Mouse (Mus musculus) stomach, embryonic 16.5 days (tissue): Measurements from ENCODE around the gene Evpl. TPM values are rescaled to one million over a fixed set of nuclear protein-coding genes. Genes with fewer than 3 reads are reported as not detected.

ENCODE experiments used
- ATAC-seq: fragments of 200-750 bp; cut with Nextera tagmentation; 2 replicates; pipeline ENCODE4 v1.8.0; 2017; ENCODE audit warnings: moderate number of reproducible peaks, moderate TSS enrichment; ENCODE audit not compliant: insufficient read depth, low FRiP score
- H3K27ac ChIP-seq: fragments of 300-500 bp; sonication (generic); 2 replicates; pipeline ENCODE4 v1.5.1; 2014; ENCODE audit warnings: low read length
- H3K27me3 ChIP-seq: fragments of 300-500 bp; sonication (generic); 2 replicates; pipeline ENCODE4 v1.6.1; 2014; ENCODE audit warnings: low read length, control low read depth, mixed read lengths; ENCODE audit not compliant: control insufficient read depth, insufficient read depth
- H3K36me3 ChIP-seq: fragments of 300-500 bp; sonication (generic); 2 replicates; pipeline ENCODE4 v1.6.1; 2014; ENCODE audit warnings: low read length; ENCODE audit not compliant: control insufficient read depth, insufficient read depth
- H3K4me1 ChIP-seq: fragments of 300-500 bp; sonication (generic); 2 replicates; pipeline ENCODE4 v1.6.1; 2014; ENCODE audit warnings: low read length, control low read depth, mixed read lengths; ENCODE audit not compliant: control insufficient read depth, insufficient read depth
- H3K4me2 ChIP-seq: fragments of 300-500 bp; sonication (generic); 2 replicates; pipeline ENCODE4 v1.6.1; 2014; ENCODE audit warnings: low read depth, low read length, mixed read lengths
- H3K4me3 ChIP-seq: fragments of 300-500 bp; sonication (generic); replicated peaks from 2 replicates; pipeline ENCODE4 v1.5.1; 2014; ENCODE audit warnings: mild to moderate bottlenecking, low read length
- H3K9ac ChIP-seq: fragments of 300-500 bp; sonication (generic); 2 replicates; pipeline ENCODE4 v1.6.1; 2014; ENCODE audit warnings: low read length
- H3K9me3 ChIP-seq: fragments of 300-500 bp; sonication (generic); replicated peaks from 2 replicates; pipeline ENCODE4 v1.6.1; 2016; ENCODE audit warnings: low read length, control low read depth; ENCODE audit not compliant: control insufficient read depth
- WGBS: fragments of 180-500 bp; shearing (Covaris S2); extraction: QIAGEN DNeasy Blood & Tissue Kit; methylation state at CpG from one replicate; pipeline ENCODE4 v1.1.7; 2014; 5-methylcytosine and 5-hydroxymethylcytosine counted together
- polyA plus RNA-seq: library from polyadenylated mRNA; unstranded; fragments of >200 nt; fragmentation: Nextera tagmentation; extraction: Ambion mirVana; gene quantifications from 2 replicates; pipeline ENCODE4 v1.2.1, GENCODE M21; 2015

Gene Evpl
- polyA plus RNA-seq, 1 experiment from 2014 or later = 19.2 TPM

GRCm38 (mm10) chr11:116212847-116213246 lies 25.0 kb downstream of the Evpl start:
- Histone ChIP-seq H3K4me1 (peaks cover 8% of the 10 kb centered on the region), H3K27ac (no peak overlapping the region), H3K9me3 (no peaks in the 10 kb centered on the region), H3K9ac (no peak overlapping the region), H3K4me3 (no peak overlapping the region), H3K36me3 (no peaks in the 10 kb centered on the region; the same call in 1 of the 2 replicates), H3K27me3 (no peaks in the 10 kb centered on the region), H3K4me2 (no peak overlapping the region)
- WGBS = 85% methylated on average over 6 of the region's 6 CpGs
- ATAC-seq = no peak

DNA sequence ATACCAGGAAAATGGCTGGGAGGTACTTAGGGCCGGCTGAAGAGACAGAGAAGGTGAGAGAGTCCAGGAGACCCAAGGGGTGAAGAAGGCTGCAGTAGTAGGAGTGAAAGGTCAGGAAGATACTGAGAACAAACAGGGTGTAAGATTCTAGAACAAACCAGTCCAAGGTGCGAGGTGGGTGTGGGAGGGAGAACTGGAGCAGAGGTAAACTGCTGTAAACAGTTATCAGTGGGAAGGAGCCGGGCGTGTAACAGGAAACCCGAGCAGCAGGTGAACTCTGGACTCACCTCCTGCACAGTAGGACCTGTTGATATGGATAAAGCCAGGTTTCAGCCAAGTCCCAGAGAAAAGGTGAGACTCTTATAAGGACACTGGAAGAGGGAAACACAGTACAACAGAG lies 27.2 kb downstream of the Evpl start:
- Histone ChIP-seq H3K27me3 (no peaks in the 10 kb centered on the region), H3K4me3 (no peak overlapping the region), H3K4me2 (peak overlapping the region; percentile 6; the same call in 1 of the 2 replicates), H3K27ac (peak overlapping the region; percentile 89), H3K36me3 (no peaks in the 10 kb centered on the region; the same call in 1 of the 2 replicates), H3K9ac (no peak overlapping the region), H3K9me3 (no peaks in the 10 kb centered on the region), H3K4me1 (peaks cover 4% of the 10 kb centered on the region; the same call in 1 of the 2 replicates)
- 50% methylated on average over 5 of the region's 5 CpGs for WGBS
- ATAC-seq = peak; percentile 88

DNA sequence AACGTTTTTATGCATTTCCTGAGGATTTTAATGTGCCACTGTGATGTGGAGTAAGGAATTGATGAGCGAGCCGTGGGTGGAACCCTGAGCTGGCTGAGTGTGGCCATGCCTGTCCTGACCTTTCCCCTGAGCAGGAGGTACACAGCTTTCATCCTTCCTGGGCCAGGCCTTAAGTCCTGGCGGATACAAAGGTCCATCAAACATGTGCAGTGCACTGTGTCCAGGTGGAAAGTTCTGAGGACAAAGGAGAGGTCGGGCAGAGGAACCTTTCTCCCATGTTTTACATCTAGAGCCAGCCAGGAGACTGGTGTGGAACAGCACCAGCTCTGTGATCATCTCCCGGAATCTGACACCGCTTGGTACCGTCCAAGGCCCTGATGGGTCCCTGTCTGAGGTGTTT lies 28.6 kb downstream of the Evpl start:
- H3K9ac ChIP-seq = no peak overlapping the region
- H3K27me3 ChIP-seq = no peaks in the 10 kb centered on the region
- no peaks in the 10 kb centered on the region; the same call in 1 of the 2 replicates for H3K36me3 ChIP-seq
- no peak for ATAC-seq
- no peaks in the 10 kb centered on the region for H3K9me3 ChIP-seq
- WGBS = 79% methylated on average over 8 of the region's 8 CpGs
- no peak overlapping the region for H3K27ac ChIP-seq
- H3K4me2 ChIP-seq = no peak overlapping the region
- no peak overlapping the region for H3K4me3 ChIP-seq
- peaks cover 4% of the 10 kb centered on the region; the same call in 1 of the 2 replicates for H3K4me1 ChIP-seq

- no peaks in the 10 kb centered on the region for H3K27me3 ChIP-seq
- no peak overlapping the region for H3K9ac ChIP-seq
- peaks cover 4% of the 10 kb centered on the region; the same call in 1 of the 2 replicates for H3K4me1 ChIP-seq
- WGBS = 81% methylated on average over 3 of the region's 3 CpGs
- no peaks in the 10 kb centered on the region; the same call in 1 of the 2 replicates for H3K36me3 ChIP-seq
- no peak for ATAC-seq
- no peak overlapping the region for H3K4me3 ChIP-seq
- no peak overlapping the region for H3K4me2 ChIP-seq
- H3K9me3 ChIP-seq = no peaks in the 10 kb centered on the region
- H3K27ac ChIP-seq = no peak overlapping the region
Measured at GRCm38 (mm10) chr11:116208660-116209059, 29.2 kb downstream of the Evpl start.

GRCm38 (mm10) chr11:116206678-116207077 lies 31.2 kb downstream of the Evpl start:
- Histone ChIP-seq H3K9me3 (no peaks in the 10 kb centered on the region), H3K27me3 (no peaks in the 10 kb centered on the region), H3K9ac (no peak overlapping the region), H3K4me3 (no peak overlapping the region), H3K36me3 (no peaks in the 10 kb centered on the region; the same call in 1 of the 2 replicates), H3K4me2 (no peak overlapping the region), H3K27ac (no peak overlapping the region), H3K4me1 (no peaks in the 10 kb centered on the region; the same call in 1 of the 2 replicates)
- ATAC-seq = no peak
- WGBS = 66% methylated on average over 4 of the region's 4 CpGs

GRCm38 (mm10) chr11:116203150-116203549 lies 34.7 kb downstream of the Evpl start:
- H3K4me3 ChIP-seq = no peak overlapping the region
- 0 out of 2 replicates have a peak, but pooled peaks cover 3% of the 10 kb centered on the region for H3K4me1 ChIP-seq
- H3K4me2 ChIP-seq = no peak overlapping the region
- H3K27ac ChIP-seq = no peak overlapping the region
- no peaks in the 10 kb centered on the region for H3K27me3 ChIP-seq
- no peaks in the 10 kb centered on the region for H3K9me3 ChIP-seq
- H3K9ac ChIP-seq = no peak overlapping the region
- no peaks in the 10 kb centered on the region; the same call in 1 of the 2 replicates for H3K36me3 ChIP-seq
- no peak for ATAC-seq
- 86% methylated on average over 3 of the region's 3 CpGs for WGBS

DNA sequence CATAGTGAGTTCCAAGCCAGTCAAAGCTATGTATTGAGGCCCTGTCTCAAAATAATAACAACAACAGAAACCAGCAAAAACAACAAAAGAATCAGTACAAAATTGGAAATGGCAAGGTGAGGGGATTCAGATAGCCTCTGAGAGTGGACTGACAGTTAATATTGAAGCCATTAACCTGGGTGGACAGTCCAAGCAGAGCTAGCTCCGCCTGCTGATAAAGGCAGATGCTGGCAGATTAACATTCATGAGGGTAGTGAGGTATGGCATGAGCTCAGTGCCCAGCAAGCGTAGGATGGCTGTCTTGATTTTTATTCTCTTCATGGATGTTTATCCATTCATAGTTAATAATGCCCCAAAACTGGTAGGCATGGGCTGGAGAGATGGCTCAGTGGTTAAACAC lies 36.7 kb downstream of the Evpl start:
- Histone ChIP-seq H3K36me3 (no peaks in the 10 kb centered on the region), H3K4me1 (0 out of 2 replicates have a peak, but pooled peaks cover 10% of the 10 kb centered on the region), H3K4me2 (no peak overlapping the region), H3K9me3 (no peaks in the 10 kb centered on the region), H3K27me3 (no peaks in the 10 kb centered on the region), H3K9ac (no peak overlapping the region), H3K27ac (no peak overlapping the region), H3K4me3 (no peak overlapping the region)
- WGBS = 90% methylated on average over 2 of the region's 2 CpGs
- ATAC-seq = no peak

DNA sequence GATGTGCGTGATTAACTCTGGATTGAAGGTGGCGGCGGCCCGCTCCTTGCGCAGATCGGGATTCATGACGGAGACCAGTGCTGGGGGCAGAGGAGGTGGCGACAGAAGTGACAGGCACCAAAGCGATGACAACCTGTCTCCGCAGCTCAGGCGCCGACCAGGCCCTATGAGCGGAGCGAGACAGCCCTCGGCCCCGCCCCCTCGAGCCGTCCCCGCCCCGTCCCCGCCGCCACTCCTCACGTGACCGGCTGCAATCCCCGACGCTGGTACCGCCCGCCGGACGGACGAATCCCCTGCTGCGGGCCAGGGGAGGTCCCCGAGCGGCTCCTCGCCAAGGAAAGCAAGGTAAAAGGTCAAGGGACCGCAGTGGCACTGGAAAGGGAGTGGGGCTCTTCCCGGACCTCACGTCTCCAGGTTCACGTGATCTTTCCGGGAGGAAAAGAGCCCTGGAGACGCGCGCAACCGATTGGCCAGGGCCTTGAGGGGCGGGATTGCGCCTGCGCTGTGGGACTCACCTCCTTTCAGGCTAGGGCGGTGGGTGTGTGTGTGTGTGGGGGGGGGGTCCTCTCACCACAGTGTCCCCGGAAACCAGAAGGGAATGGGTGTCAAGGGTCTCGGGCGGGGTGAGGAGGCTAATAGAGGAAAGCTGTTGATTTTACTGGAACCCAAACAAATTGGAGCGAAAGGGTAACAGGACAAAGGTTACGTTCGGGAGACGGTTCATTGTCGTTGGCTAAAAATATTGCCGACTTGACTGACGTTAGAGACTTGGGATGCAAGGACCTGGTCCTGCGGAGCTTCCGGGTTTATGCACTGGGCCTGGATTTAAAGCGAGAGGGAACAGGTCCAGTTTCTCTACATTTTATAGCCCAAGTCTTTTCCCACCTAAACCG lies 39.0 kb downstream of the Evpl start, which contains the start of the genes Ten1 and Acox1:
Gene Ten1, plus strand, starts transcription at position 217 of the 893 bp plus-strand sequence.
Gene Acox1, minus strand, starts transcription at position 407 of the 893 bp plus-strand sequence.
- under 1% methylated on average over 61 of the region's 62 CpGs for WGBS
- 0 out of 2 replicates have a peak, but pooled peaks cover 10% of the 10 kb centered on the region for H3K4me1 ChIP-seq

DNA sequence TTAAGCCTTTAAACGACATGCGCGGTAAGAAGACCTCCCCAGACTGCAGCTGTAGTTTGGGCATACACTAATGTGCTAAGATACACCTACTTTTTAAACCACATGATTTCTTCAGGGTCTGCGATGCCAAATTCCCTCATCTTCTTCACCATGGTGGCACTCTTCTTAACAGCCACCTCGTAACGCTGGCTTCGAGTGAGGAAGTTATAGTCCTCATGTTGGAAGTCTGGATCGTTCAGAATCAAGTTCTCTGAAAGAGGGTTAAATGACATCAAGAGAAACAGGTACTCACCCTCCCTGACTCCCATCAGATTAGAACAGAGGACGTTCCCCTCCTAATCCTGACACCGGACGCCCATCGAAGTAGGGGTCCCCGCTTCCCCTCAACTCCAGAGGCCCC lies 39.7 kb downstream of the Evpl start:
- peak overlapping the region; percentile 66 for H3K4me2 ChIP-seq
- H3K36me3 ChIP-seq = no peaks in the 10 kb centered on the region
- peak overlapping the region; percentile 86 for H3K9ac ChIP-seq
- peak overlapping the region; percentile 98 for H3K27ac ChIP-seq
- 20% methylated on average over 13 of the region's 13 CpGs for WGBS
- no peaks in the 10 kb centered on the region for H3K27me3 ChIP-seq
- peak overlapping the region; percentile 89 for H3K4me3 ChIP-seq
- H3K9me3 ChIP-seq = no peaks in the 10 kb centered on the region
- no peak for ATAC-seq
- H3K4me1 ChIP-seq = 0 out of 2 replicates have a peak, but pooled peaks cover 10% of the 10 kb centered on the region

More for the DNA sequence above, 39.0 kb downstream of the Evpl start, which contains the start of the genes Ten1 and Acox1:
- Histone ChIP-seq H3K9me3 (no peaks in the 10 kb centered on the region), H3K27ac (peak within 1 kb of the TSS; percentile 98), H3K36me3 (no peaks in the 10 kb centered on the region), H3K4me3 (peak within 1 kb of the TSS; percentile 89), H3K4me2 (peak within 1 kb of the TSS; percentile 66), H3K27me3 (no peaks in the 10 kb centered on the region), H3K9ac (peak within 1 kb of the TSS; percentile 86)
- ATAC-seq = peak; percentile 98
